Mouse (Mus musculus) small intestine, adult 2 months (tissue): ENCODE data around the gene Slc16a12. TPM values are rescaled to one million over a fixed set of nuclear protein-coding genes. Genes with fewer than 3 reads are reported as not detected.

Source experiments
- H3K27ac ChIP-seq: fragments of 200-500 bp; 2 replicates; pipeline ENCODE4 v1.5.1; 2012; ENCODE audit warnings: low read depth, low read length, control low read depth, inconsistent platforms; ENCODE audit not compliant: insufficient read depth
- H3K27me3 ChIP-seq: fragments of 200-500 bp; 2 replicates; pipeline ENCODE4 v1.6.1; 2012; ENCODE audit warnings: mild to moderate bottlenecking, moderate library complexity, low read length, inconsistent platforms; ENCODE audit not compliant: control insufficient read depth, insufficient read depth
- H3K36me3 ChIP-seq: fragments of 200-500 bp; 2 replicates; pipeline ENCODE4 v1.6.1; 2012; ENCODE audit warnings: mild to moderate bottlenecking, low read length, control low read depth, inconsistent platforms; ENCODE audit not compliant: control insufficient read depth, insufficient read depth
- H3K4me1 ChIP-seq: fragments of 200-500 bp; 2 replicates; pipeline ENCODE4 v1.6.1; 2012; ENCODE audit warnings: low read length, inconsistent platforms, mixed read lengths; ENCODE audit not compliant: control insufficient read depth, insufficient read depth, insufficient read length
- H3K4me3 ChIP-seq: fragments of 200-500 bp; 2 replicates; pipeline ENCODE4 v1.5.1; 2012; ENCODE audit warnings: low read depth, mild to moderate bottlenecking, control low read depth, inconsistent platforms, low read length, moderate library complexity
- CTCF ChIP-seq: fragments of 200-500 bp; IDR thresholded peaks from 2 replicates; pipeline ENCODE4 v1.5.1; 2012; ENCODE audit warnings: low read depth, mild to moderate bottlenecking, control low read depth, inconsistent platforms, low read length, moderate library complexity, mixed read lengths; ENCODE audit not compliant: insufficient replicate concordance, insufficient read length; ENCODE audit errors: extremely low read depth
- POLR2A ChIP-seq: fragments of 200-500 bp; IDR thresholded peaks from 2 replicates; pipeline ENCODE4 v1.6.1; 2012; ENCODE audit warnings: low read depth, mild to moderate bottlenecking, control low read depth, inconsistent platforms, low read length, moderate library complexity
- WGBS: fragments of 180-500 bp; shearing (Covaris S2); methylation state at CpG from one replicate; pipeline ENCODE4 v1.1.7; 2018; 5-methylcytosine and 5-hydroxymethylcytosine counted together
- polyA plus RNA-seq: library from polyadenylated mRNA; depleted of rRNA; stranded (reverse); fragments of >200 nt; gene quantifications from 2 replicates; pipeline ENCODE4 v1.2.3, GENCODE M21; 2012

Gene Slc16a12
- polyA plus RNA-seq, 1 experiment: 1.3 TPM

- Histone ChIP-seq H3K27ac (no peak overlapping the region), H3K27me3 (no peaks in the 10 kb centered on the region), H3K4me1 (peaks cover 3% of the 10 kb centered on the region; the same call in 1 of the 2 replicates), H3K4me3 (no peak overlapping the region), H3K36me3 (no peaks in the 10 kb centered on the region)
- 79% methylated on average over 3 of the region's 3 CpGs for WGBS
- TF ChIP-seq CTCF (no peak), POLR2A (no peak)
Observed at GRCm38 (mm10) chr19:34729505-34729904, 17.6 kb downstream of the Slc16a12 start.

GRCm38 (mm10) chr19:34726254-34726962 is 20.7 kb downstream of the Slc16a12 start:
- Histone ChIP-seq H3K27me3 (no peaks in the 10 kb centered on the region), H3K27ac (no peak overlapping the region), H3K4me1 (no peaks in the 10 kb centered on the region), H3K36me3 (no peaks in the 10 kb centered on the region), H3K4me3 (no peak overlapping the region)
- TF ChIP-seq CTCF (no peak), POLR2A (no peak)
- 73% methylated on average over 1 of the region's 1 CpGs for WGBS

GRCm38 (mm10) chr19:34725418-34725817 is 21.7 kb downstream of the Slc16a12 start:
- Histone ChIP-seq H3K4me1 (no peaks in the 10 kb centered on the region), H3K27me3 (no peaks in the 10 kb centered on the region), H3K36me3 (no peaks in the 10 kb centered on the region), H3K27ac (no peak overlapping the region), H3K4me3 (no peak overlapping the region)
- TF ChIP-seq CTCF: no peak
- TF ChIP-seq POLR2A: no peak
- 79% methylated on average over 5 of the region's 5 CpGs for WGBS

GRCm38 (mm10) chr19:34724598-34724997 is 22.5 kb downstream of the Slc16a12 start:
- Histone ChIP-seq H3K27me3 (no peaks in the 10 kb centered on the region), H3K27ac (no peak overlapping the region), H3K4me3 (no peak overlapping the region), H3K4me1 (no peaks in the 10 kb centered on the region), H3K36me3 (no peaks in the 10 kb centered on the region)
- TF ChIP-seq CTCF: no peak
- TF ChIP-seq POLR2A: no peak
- 67% methylated on average over 4 of the region's 4 CpGs for WGBS

GRCm38 (mm10) chr19:34722541-34722940 is 24.5 kb downstream of the Slc16a12 start:
- TF ChIP-seq POLR2A (no peak), CTCF (no peak)
- Histone ChIP-seq H3K27me3 (no peaks in the 10 kb centered on the region), H3K4me1 (no peaks in the 10 kb centered on the region), H3K36me3 (no peaks in the 10 kb centered on the region), H3K4me3 (no peak overlapping the region), H3K27ac (no peak overlapping the region)
- WGBS: 80% methylated on average over 3 of the region's 3 CpGs

GRCm38 (mm10) chr19:34720130-34720529 is 27.0 kb downstream of the Slc16a12 start:
- H3K27me3 ChIP-seq: no peaks in the 10 kb centered on the region
- no peaks in the 10 kb centered on the region for H3K36me3 ChIP-seq
- TF ChIP-seq CTCF (no peak), POLR2A (no peak)
- no peaks in the 10 kb centered on the region for H3K4me1 ChIP-seq
- H3K4me3 ChIP-seq: no peak overlapping the region
- H3K27ac ChIP-seq: no peak overlapping the region

- 74% methylated on average over 5 of the region's 5 CpGs for whole genome bisulfite sequencing
- H3K4me3 ChIP-seq: no peak overlapping the region
- no peaks in the 10 kb centered on the region for H3K4me1 ChIP-seq
- H3K36me3 ChIP-seq: no peaks in the 10 kb centered on the region
- TF ChIP-seq POLR2A: no peak
- no peak for TF ChIP-seq CTCF
- H3K27ac ChIP-seq: no peak overlapping the region
- no peaks in the 10 kb centered on the region for H3K27me3 ChIP-seq
Observed at GRCm38 (mm10) chr19:34718963-34719362, 28.1 kb downstream of the Slc16a12 start.

- no peaks in the 10 kb centered on the region for H3K36me3 ChIP-seq
- H3K27ac ChIP-seq: no peak overlapping the region
- H3K27me3 ChIP-seq: no peaks in the 10 kb centered on the region
- TF ChIP-seq CTCF (no peak), POLR2A (no peak)
- no peaks in the 10 kb centered on the region for H3K4me1 ChIP-seq
- 21% methylated on average over 2 of the region's 2 CpGs for WGBS
- H3K4me3 ChIP-seq: no peak overlapping the region
Observed at GRCm38 (mm10) chr19:34718478-34718877, 28.6 kb downstream of the Slc16a12 start.
